Mouse (Mus musculus): ENCODE data around the gene Zswim1. TPM values are rescaled to one million over a fixed set of nuclear protein-coding genes. Genes with fewer than 3 reads are reported as not detected.

Gene Zswim1
- 5.2 TPM for polyA plus RNA-seq (2014; fragmentation: Illumina TruSeq; extraction: RNeasy Lipid Tissue Mini Kit (QIAGEN cat#74804); ENCODE audit: insufficient read depth, low read depth, low replicate concordance)

DNA sequence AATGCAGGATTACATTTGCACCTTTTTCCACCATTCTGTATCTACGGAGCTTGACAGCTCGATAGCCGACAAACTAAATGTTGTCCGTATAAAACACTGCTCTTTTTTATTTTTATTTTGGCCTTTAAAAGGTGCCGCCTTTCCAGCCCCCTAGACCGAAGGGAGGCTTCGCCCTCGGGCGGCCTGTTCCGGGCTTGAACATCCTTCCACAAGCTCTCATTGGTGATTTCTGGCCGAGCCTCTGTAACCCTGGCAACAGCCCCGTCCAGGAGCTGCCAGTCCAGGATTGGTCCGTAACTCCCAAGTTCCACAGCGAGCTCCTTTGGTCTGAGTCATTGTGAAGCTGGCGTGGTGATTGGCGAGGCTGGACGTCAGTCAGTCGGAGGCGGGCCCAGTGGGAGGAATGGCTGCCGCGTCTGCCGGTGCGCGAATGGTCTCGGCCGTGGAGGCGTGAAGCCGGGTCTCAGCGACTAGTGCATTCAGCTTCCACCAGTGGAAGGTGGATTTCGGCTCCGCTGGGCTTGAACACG lies at the start of gene Zswim1:
Zswim1 (plus strand) TSS at position 51 of the 530 bp plus-strand sequence.

DNA sequence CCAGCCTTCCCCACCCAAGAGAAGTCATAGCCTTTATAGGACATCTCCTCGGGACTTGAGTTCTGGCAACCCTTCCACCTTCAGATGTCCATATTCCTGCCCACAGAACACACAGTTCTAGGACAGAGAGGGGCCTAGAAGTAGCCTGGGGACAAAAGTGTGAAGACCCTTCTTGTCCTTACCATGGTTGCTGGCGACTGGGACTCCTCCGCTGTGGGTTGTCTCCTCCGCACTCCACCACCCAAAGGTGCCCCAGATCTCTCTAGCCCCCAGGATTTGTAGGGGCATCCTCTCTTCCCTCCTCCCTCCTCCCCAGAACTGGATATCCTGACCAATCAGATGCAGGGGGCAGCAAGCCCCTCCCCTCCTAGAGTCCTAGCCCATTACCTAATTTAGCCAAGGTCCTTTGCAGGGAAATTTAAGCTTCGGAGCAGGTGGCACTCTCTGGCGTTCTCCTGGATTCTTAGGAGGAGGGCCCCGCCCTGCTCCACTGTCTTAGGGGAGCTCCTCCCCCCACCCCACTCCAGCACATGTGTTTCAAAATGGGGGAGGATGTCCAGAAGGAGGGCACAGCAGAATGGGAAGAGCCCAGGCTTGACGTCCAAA lies 42.9 kb upstream of the Zswim1 start, which contains the start of gene Tnnc2:
Tnnc2 (minus strand) TSS at position 487 of the 606 bp plus-strand sequence.

GRCm38 (mm10) chr2:164785481-164786387 lies 36.8 kb upstream of the Zswim1 start, which contains the start of gene Snx21:
Snx21 (plus strand) TSS chr2:164785823.

GRCm38 (mm10) chr2:164804533-164805331 lies 17.8 kb upstream of the Zswim1 start, which contains the start of the genes Acot8 and Zswim3:
Acot8 (minus strand) TSS chr2:164804882.
Zswim3 (plus strand) TSS chr2:164805098.

GRCm38 (mm10) chr2:164828437-164828836 lies 6.0 kb downstream of the Zswim1 start, which contains the start of gene Spata25:
Spata25 (minus strand) TSS chr2:164828537.

GRCm38 (mm10) chr2:164832748-164833301 lies 10.3 kb downstream of the Zswim1 start, which contains the start of gene Ctsa:
Ctsa (plus strand) TSS chr2:164832873.

GRCm38 (mm10) chr2:164833314-164833959 lies 11.0 kb downstream of the Zswim1 start, which contains the start of gene Neurl2:
Neurl2 (minus strand) TSS chr2:164833456.

DNA sequence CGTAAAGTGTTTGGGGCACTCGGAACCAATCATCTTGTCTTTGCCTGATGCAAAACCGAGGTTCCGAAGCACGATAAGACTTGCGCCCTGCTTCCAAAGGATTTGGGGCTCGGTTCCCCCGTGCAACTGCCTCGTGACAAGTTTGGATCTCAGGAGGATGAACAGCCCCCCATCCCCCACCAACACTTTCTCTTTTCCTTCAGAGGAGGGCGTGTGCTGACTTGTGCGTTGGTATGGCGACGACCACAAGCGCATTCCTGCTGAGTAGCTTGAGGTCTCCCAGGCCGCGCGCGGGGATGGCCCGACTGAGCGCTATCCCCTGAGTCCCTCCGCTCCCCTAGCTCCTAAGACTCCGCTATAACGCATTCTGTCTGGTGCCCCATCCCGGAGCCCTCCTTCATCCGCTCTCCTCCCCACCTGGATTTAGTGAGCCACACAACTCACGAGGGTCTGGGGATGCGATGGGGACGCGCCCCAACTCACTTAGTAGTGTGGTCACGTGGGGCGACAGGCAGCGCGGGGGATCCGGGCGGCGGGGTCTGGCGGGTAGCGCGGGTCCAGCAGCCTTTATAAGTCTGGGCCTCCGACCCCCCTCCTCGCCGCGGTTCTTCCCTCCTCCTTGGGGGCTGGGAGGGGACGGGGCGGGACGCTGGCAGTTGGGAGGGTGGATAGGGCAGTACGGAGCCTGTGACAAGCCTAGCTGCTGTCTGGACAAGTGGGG lies 34.8 kb downstream of the Zswim1 start, which contains the start of gene Pltp:
Pltp (minus strand) TSS at position 611 of the 721 bp plus-strand sequence.

Other genes with a start within 250 kb of the Zswim1 start
- gene Spint3, start 249.2 kb upstream of the Zswim1 start, polyA plus RNA-seq (2014; fragmentation: Illumina TruSeq; extraction: RNeasy Lipid Tissue Mini Kit (QIAGEN cat#74804); ENCODE audit: insufficient read depth, low read depth, low replicate concordance), result not detected
- 4.4 TPM for gene Wfdc6a, start 237.2 kb upstream of the Zswim1 start, polyA plus RNA-seq (2014; fragmentation: Illumina TruSeq; extraction: RNeasy Lipid Tissue Mini Kit (QIAGEN cat#74804); ENCODE audit: insufficient read depth, low read depth, low replicate concordance)
- gene Eppin, start 229.1 kb upstream of the Zswim1 start, polyA plus RNA-seq (2014; fragmentation: Illumina TruSeq; extraction: RNeasy Lipid Tissue Mini Kit (QIAGEN cat#74804); ENCODE audit: insufficient read depth, low read depth, low replicate concordance), result not detected
- 3.0 TPM for gene Wfdc6b, start 209.2 kb upstream of the Zswim1 start, polyA plus RNA-seq (2014; fragmentation: Illumina TruSeq; extraction: RNeasy Lipid Tissue Mini Kit (QIAGEN cat#74804); ENCODE audit: insufficient read depth, low read depth, low replicate concordance)
- 1.2 TPM for gene Wfdc8, start 209.1 kb upstream of the Zswim1 start, polyA plus RNA-seq (2014; fragmentation: Illumina TruSeq; extraction: RNeasy Lipid Tissue Mini Kit (QIAGEN cat#74804); ENCODE audit: insufficient read depth, low read depth, low replicate concordance)
- 0.95 TPM for gene Wfdc16, start 183.9 kb upstream of the Zswim1 start, polyA plus RNA-seq (2014; fragmentation: Illumina TruSeq; extraction: RNeasy Lipid Tissue Mini Kit (QIAGEN cat#74804); ENCODE audit: insufficient read depth, low read depth, low replicate concordance)
- gene Wfdc10, start 166.6 kb upstream of the Zswim1 start, polyA plus RNA-seq (2014; fragmentation: Illumina TruSeq; extraction: RNeasy Lipid Tissue Mini Kit (QIAGEN cat#74804); ENCODE audit: insufficient read depth, low read depth, low replicate concordance), result 3.9 TPM
- not detected for gene Wfdc9, start 166.1 kb upstream of the Zswim1 start, polyA plus RNA-seq (2014; fragmentation: Illumina TruSeq; extraction: RNeasy Lipid Tissue Mini Kit (QIAGEN cat#74804); ENCODE audit: insufficient read depth, low read depth, low replicate concordance)
- not detected for gene Wfdc11, start 148.6 kb upstream of the Zswim1 start, polyA plus RNA-seq (2014; fragmentation: Illumina TruSeq; extraction: RNeasy Lipid Tissue Mini Kit (QIAGEN cat#74804); ENCODE audit: insufficient read depth, low read depth, low replicate concordance)
- gene Wfdc13, start 137.6 kb upstream of the Zswim1 start, polyA plus RNA-seq (2014; fragmentation: Illumina TruSeq; extraction: RNeasy Lipid Tissue Mini Kit (QIAGEN cat#74804); ENCODE audit: insufficient read depth, low read depth, low replicate concordance), result 1.2 TPM
- gene Spint4, start 124.2 kb upstream of the Zswim1 start, polyA plus RNA-seq (2014; fragmentation: Illumina TruSeq; extraction: RNeasy Lipid Tissue Mini Kit (QIAGEN cat#74804); ENCODE audit: insufficient read depth, low read depth, low replicate concordance), result not detected
- gene Spint5, start 107.4 kb upstream of the Zswim1 start, polyA plus RNA-seq (2014; fragmentation: Illumina TruSeq; extraction: RNeasy Lipid Tissue Mini Kit (QIAGEN cat#74804); ENCODE audit: insufficient read depth, low read depth, low replicate concordance), result not detected
- gene Wfdc3, start 76.8 kb upstream of the Zswim1 start, polyA plus RNA-seq (2014; fragmentation: Illumina TruSeq; extraction: RNeasy Lipid Tissue Mini Kit (QIAGEN cat#74804); ENCODE audit: insufficient read depth, low read depth, low replicate concordance), result 4.4 TPM
- gene Dnttip1, start 76.7 kb upstream of the Zswim1 start, polyA plus RNA-seq (2014; fragmentation: Illumina TruSeq; extraction: RNeasy Lipid Tissue Mini Kit (QIAGEN cat#74804); ENCODE audit: insufficient read depth, low read depth, low replicate concordance), result 19.0 TPM
- 3.6 TPM for gene Ube2c, start 52.8 kb upstream of the Zswim1 start, polyA plus RNA-seq (2014; fragmentation: Illumina TruSeq; extraction: RNeasy Lipid Tissue Mini Kit (QIAGEN cat#74804); ENCODE audit: insufficient read depth, low read depth, low replicate concordance)
- not detected for gene Tnnc2, start 42.7 kb upstream of the Zswim1 start, polyA plus RNA-seq (2014; fragmentation: Illumina TruSeq; extraction: RNeasy Lipid Tissue Mini Kit (QIAGEN cat#74804); ENCODE audit: insufficient read depth, low read depth, low replicate concordance)
- 23.7 TPM for gene Snx21, start 36.9 kb upstream of the Zswim1 start, polyA plus RNA-seq (2014; fragmentation: Illumina TruSeq; extraction: RNeasy Lipid Tissue Mini Kit (QIAGEN cat#74804); ENCODE audit: insufficient read depth, low read depth, low replicate concordance)
- gene Acot8, start 17.8 kb upstream of the Zswim1 start, polyA plus RNA-seq (2014; fragmentation: Illumina TruSeq; extraction: RNeasy Lipid Tissue Mini Kit (QIAGEN cat#74804); ENCODE audit: insufficient read depth, low read depth, low replicate concordance), result 15.4 TPM
- 2.5 TPM for gene Zswim3, start 17.6 kb upstream of the Zswim1 start, polyA plus RNA-seq (2014; fragmentation: Illumina TruSeq; extraction: RNeasy Lipid Tissue Mini Kit (QIAGEN cat#74804); ENCODE audit: insufficient read depth, low read depth, low replicate concordance)
- 0.45 TPM for gene Spata25, start 5.9 kb downstream of the Zswim1 start, polyA plus RNA-seq (2014; fragmentation: Illumina TruSeq; extraction: RNeasy Lipid Tissue Mini Kit (QIAGEN cat#74804); ENCODE audit: insufficient read depth, low read depth, low replicate concordance)
- gene Ctsa, start 10.2 kb downstream of the Zswim1 start, polyA plus RNA-seq (2014; fragmentation: Illumina TruSeq; extraction: RNeasy Lipid Tissue Mini Kit (QIAGEN cat#74804); ENCODE audit: insufficient read depth, low read depth, low replicate concordance), result 104 TPM
- gene Neurl2, start 10.8 kb downstream of the Zswim1 start, polyA plus RNA-seq (2014; fragmentation: Illumina TruSeq; extraction: RNeasy Lipid Tissue Mini Kit (QIAGEN cat#74804); ENCODE audit: insufficient read depth, low read depth, low replicate concordance), result 4.4 TPM
- 368 TPM for gene Pltp, start 35.0 kb downstream of the Zswim1 start, polyA plus RNA-seq (2014; fragmentation: Illumina TruSeq; extraction: RNeasy Lipid Tissue Mini Kit (QIAGEN cat#74804); ENCODE audit: insufficient read depth, low read depth, low replicate concordance)
- 39.9 TPM for gene Pcif1, start 56.6 kb downstream of the Zswim1 start, polyA plus RNA-seq (2014; fragmentation: Illumina TruSeq; extraction: RNeasy Lipid Tissue Mini Kit (QIAGEN cat#74804); ENCODE audit: insufficient read depth, low read depth, low replicate concordance)
- gene Zfp335, start 89.1 kb downstream of the Zswim1 start, polyA plus RNA-seq (2014; fragmentation: Illumina TruSeq; extraction: RNeasy Lipid Tissue Mini Kit (QIAGEN cat#74804); ENCODE audit: insufficient read depth, low read depth, low replicate concordance), result 5.3 TPM
- gene Mmp9, start 118.1 kb downstream of the Zswim1 start, polyA plus RNA-seq (2014; fragmentation: Illumina TruSeq; extraction: RNeasy Lipid Tissue Mini Kit (QIAGEN cat#74804); ENCODE audit: insufficient read depth, low read depth, low replicate concordance), result 8.8 TPM
- gene Slc12a5, start 138.1 kb downstream of the Zswim1 start, polyA plus RNA-seq (2014; fragmentation: Illumina TruSeq; extraction: RNeasy Lipid Tissue Mini Kit (QIAGEN cat#74804); ENCODE audit: insufficient read depth, low read depth, low replicate concordance), result 1.6 TPM
- 15.4 TPM for gene Ncoa5, start 212.2 kb downstream of the Zswim1 start, polyA plus RNA-seq (2014; fragmentation: Illumina TruSeq; extraction: RNeasy Lipid Tissue Mini Kit (QIAGEN cat#74804); ENCODE audit: insufficient read depth, low read depth, low replicate concordance)
- gene Cd40, start 232.9 kb downstream of the Zswim1 start, polyA plus RNA-seq (2014; fragmentation: Illumina TruSeq; extraction: RNeasy Lipid Tissue Mini Kit (QIAGEN cat#74804); ENCODE audit: insufficient read depth, low read depth, low replicate concordance), result 22.3 TPM

All from lung, adult 10 weeks (tissue).